Mouse (Mus musculus) ovary, adult 10 weeks (tissue): ENCODE measurements around the gene H2al1j. TPM values are rescaled to one million over a fixed set of nuclear protein-coding genes. Genes with fewer than 3 reads are reported as not detected.

Experiments
- polyA plus RNA-seq: library from polyadenylated mRNA; stranded (reverse); fragments of 350-450 nt; fragmentation: Illumina TruSeq; extraction: RNeasy Lipid Tissue Mini Kit (QIAGEN cat#74804); gene quantifications from one replicate; pipeline ENCODE4 v1.2.3, GENCODE M21; 2014

H2al1j gene
- not detected for polyA plus RNA-seq

DNA sequence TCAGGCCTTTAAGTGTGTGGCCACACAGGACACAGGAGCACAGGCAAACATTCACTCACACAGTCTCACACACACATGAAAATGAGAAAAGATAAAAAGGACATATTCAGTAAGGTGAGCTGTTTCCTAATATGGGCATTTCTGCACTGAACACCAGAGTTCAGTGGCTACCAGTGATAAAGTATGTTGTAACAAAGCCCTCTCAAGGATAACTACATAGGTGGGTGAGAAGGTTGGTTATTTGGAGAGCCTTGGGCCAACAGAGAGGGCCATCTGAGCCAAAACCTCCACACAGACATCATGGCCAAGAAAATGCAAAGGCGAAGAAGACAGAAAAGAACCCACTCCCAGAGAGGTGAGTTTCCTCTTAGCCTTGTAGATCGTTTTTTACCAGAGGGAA, at the start of gene H2al1j:
Gene H2al1j, plus strand, starts transcription at position 301 of the 400 bp plus-strand sequence.

DNA sequence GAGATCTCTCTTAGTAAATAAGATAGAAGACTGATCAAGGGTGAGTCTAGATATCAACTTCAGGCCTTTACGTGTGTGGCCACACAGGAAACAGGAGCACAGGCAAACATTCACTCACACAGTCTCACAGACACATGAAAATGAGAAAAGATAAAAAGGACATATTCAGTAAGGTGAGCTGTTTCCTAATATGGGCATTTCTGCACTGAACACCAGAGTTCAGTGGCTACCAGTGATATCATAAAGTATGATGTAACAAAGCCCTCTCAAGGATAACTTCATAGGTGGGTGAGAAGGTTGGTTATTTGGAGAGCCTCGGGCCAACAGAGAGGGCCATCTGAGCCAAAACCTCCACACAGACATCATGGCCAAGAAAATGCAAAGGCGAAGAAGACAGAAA, 28.7 kb upstream of the H2al1j start, which contains the start of gene H2al1a:
Gene H2al1a, plus strand, starts transcription at position 301 of the 400 bp plus-strand sequence.

DNA sequence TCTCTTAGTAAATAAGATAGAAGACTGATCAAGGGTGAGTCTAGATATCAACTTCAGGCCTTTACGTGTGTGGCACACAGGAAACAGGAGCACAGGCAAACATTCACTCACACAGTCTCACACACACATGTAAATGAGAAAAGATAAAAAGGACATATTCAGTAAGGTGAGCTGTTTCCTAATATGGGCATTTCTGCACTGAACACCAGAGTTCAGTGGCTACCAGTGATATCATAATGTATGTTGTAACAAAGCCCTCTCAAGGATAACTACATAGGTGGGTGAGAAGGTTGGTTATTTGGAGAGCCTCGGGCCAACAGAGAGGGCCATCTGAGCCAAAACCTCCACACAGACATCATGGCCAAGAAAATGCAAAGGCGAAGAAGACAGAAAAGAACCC, 25.5 kb upstream of the H2al1j start, which contains the start of gene H2al1b:
Gene H2al1b, plus strand, starts transcription at position 301 of the 400 bp plus-strand sequence.

DNA sequence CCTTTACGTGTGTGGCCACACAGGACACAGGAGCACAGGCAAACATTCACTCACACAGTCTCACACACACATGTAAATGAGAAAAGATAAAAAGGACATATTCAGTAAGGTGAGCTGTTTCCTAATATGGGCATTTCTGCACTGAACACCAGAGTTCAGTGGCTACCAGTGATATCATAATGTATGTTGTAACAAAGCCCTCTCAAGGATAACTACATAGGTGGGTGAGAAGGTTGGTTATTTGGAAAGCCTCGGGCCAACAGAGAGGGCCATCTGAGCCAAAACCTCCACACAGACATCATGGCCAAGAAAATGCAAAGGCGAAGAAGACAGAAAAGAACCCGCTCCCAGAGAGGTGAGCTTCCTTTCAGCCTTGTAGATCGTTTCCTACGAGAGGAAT, 22.3 kb upstream of the H2al1j start, which contains the start of gene H2al1c:
Gene H2al1c, plus strand, starts transcription at position 301 of the 400 bp plus-strand sequence.

DNA sequence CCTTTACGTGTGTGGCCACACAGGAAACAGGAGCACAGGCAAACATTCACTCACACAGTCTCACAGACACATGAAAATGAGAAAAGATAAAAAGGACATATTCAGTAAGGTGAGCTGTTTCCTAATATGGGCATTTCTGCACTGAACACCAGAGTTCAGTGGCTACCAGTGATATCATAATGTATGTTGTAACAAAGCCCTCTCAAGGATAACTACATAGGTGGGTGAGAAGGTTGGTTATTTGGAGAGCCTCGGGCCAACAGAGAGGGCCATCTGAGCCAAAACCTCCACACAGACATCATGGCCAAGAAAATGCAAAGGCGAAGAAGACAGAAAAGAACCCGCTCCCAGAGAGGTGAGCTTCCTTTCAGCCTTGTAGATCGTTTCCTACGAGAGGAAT, 19.1 kb upstream of the H2al1j start, which contains the start of gene H2al1d:
Gene H2al1d, plus strand, starts transcription at position 301 of the 400 bp plus-strand sequence.

DNA sequence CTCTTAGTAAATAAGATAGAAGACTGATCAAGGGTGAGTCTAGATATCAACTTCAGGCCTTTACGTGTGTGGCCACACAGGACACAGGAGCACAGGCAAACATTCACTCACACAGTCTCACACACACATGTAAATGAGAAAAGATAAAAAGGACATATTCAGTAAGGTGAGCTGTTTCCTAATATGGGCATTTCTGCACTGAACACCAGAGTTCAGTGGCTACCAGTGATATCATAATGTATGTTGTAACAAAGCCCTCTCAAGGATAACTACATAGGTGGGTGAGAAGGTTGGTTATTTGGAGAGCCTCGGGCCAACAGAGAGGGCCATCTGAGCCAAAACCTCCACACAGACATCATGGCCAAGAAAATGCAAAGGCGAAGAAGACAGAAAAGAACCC, 16.0 kb upstream of the H2al1j start, which contains the start of gene H2al1e:
Gene H2al1e, plus strand, starts transcription at position 301 of the 400 bp plus-strand sequence.

DNA sequence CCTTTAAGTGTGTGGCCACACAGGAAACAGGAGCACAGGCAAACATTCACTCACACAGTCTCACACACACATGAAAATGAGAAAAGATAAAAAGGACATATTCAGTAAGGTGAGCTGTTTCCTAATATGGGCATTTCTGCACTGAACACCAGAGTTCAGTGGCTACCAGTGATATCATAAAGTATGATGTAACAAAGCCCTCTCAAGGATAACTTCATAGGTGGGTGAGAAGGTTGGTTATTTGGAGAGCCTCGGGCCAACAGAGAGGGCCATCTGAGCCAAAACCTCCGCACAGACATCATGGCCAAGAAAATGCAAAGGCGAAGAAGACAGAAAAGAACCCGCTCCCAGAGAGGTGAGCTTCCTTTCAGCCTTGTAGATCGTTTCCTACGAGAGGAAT, 12.8 kb upstream of the H2al1j start, which contains the start of gene H2al1f:
Gene H2al1f, plus strand, starts transcription at position 301 of the 400 bp plus-strand sequence.

DNA sequence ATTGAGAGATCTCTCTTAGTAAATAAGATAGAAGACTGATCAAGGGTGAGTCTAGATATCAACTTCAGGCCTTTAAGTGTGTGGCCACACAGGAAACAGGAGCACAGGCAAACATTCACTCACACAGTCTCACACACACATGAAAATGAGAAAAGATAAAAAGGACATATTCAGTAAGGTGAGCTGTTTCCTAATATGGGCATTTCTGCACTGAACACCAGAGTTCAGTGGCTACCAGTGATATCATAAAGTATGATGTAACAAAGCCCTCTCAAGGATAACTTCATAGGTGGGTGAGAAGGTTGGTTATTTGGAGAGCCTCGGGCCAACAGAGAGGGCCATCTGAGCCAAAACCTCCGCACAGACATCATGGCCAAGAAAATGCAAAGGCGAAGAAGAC, 9.7 kb upstream of the H2al1j start, which contains the start of gene H2al1g:
Gene H2al1g, plus strand, starts transcription at position 301 of the 400 bp plus-strand sequence.

DNA sequence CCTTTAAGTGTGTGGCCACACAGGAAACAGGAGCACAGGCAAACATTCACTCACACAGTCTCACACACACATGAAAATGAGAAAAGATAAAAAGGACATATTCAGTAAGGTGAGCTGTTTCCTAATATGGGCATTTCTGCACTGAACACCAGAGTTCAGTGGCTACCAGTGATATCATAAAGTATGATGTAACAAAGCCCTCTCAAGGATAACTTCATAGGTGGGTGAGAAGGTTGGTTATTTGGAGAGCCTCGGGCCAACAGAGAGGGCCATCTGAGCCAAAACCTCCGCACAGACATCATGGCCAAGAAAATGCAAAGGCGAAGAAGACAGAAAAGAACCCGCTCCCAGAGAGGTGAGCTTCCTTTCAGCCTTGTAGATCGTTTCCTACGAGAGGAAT, 6.4 kb upstream of the H2al1j start, which contains the start of gene H2al1h:
Gene H2al1h, plus strand, starts transcription at position 301 of the 400 bp plus-strand sequence.

DNA sequence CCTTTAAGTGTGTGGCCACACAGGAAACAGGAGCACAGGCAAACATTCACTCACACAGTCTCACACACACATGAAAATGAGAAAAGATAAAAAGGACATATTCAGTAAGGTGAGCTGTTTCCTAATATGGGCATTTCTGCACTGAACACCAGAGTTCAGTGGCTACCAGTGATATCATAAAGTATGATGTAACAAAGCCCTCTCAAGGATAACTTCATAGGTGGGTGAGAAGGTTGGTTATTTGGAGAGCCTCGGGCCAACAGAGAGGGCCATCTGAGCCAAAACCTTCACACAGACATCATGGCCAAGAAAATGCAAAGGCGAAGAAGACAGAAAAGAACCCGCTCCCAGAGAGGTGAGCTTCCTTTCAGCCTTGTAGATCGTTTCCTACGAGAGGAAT, 3.3 kb upstream of the H2al1j start, which contains the start of gene H2al1i:
Gene H2al1i, plus strand, starts transcription at position 301 of the 400 bp plus-strand sequence.

Other genes with a start within 250 kb of the H2al1j start
- not detected for gene H2al1a, start 28.6 kb upstream of the H2al1j start, polyA plus RNA-seq
- not detected for gene H2al1b, start 25.4 kb upstream of the H2al1j start, polyA plus RNA-seq
- not detected for gene H2al1c, start 22.2 kb upstream of the H2al1j start, polyA plus RNA-seq
- gene H2al1d, start 19.0 kb upstream of the H2al1j start, polyA plus RNA-seq, result not detected
- gene H2al1e, start 15.9 kb upstream of the H2al1j start, polyA plus RNA-seq, result not detected
- gene H2al1f, start 12.7 kb upstream of the H2al1j start, polyA plus RNA-seq, result not detected
- gene H2al1g, start 9.6 kb upstream of the H2al1j start, polyA plus RNA-seq, result not detected
- not detected for gene H2al1h, start 6.3 kb upstream of the H2al1j start, polyA plus RNA-seq
- gene H2al1i, start 3.2 kb upstream of the H2al1j start, polyA plus RNA-seq, result not detected